Mouse (Mus musculus): ENCODE measurements at regions not wholly inside any gene's neighbourhood (a gene's known extent, or its start where the extent isn't known, plus 50 kb on each side); places are given as distances from the start of the nearest gene placed in this dataset.

DNA sequence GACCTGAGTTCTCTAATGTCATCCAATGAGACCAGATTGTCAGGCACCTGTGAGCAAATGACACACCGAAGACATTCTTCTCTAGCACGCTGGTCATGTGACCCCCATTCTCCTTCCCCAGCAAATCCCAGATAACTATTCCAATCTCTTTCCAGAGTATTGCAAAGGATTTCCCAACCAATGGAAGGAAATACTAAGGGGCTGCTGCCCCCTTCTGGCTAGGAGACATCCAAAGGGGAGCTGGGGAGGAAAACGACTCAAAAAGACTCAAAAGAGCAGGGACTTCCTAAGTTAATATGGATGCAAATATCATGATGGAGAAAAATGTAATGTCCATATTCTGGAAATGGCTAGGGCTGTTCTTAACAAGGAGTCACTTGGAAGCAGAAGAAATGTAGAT is 129.5 kb downstream of the Kcna5 start:
- Histone ChIP-seq H3K27ac (ENCODE audit: low read length) (no peak overlapping the region), H3K27me3 (ENCODE audit: control insufficient read depth, insufficient read depth, low read length) (no peaks in the 10 kb centered on the region), H3K4me3 (ENCODE audit: low read length) (no peak overlapping the region), H3K4me2 (ENCODE audit: low read depth, low read length) (no peak overlapping the region), H3K36me3 (ENCODE audit: control insufficient read depth, insufficient read depth) (no peaks in the 10 kb centered on the region), H3K4me1 (ENCODE audit: control insufficient read depth, insufficient read depth, low read length) (peaks cover 12% of the 10 kb centered on the region), H3K9me3 (replicated peaks; ENCODE audit: control insufficient read depth, low read length) (no peaks in the 10 kb centered on the region), H3K9ac (ENCODE audit: low read length) (no peak overlapping the region)
- ATAC-seq (replicated peaks; ENCODE audit: extremely low read depth, insufficient read depth, low FRiP score): no peak
- 29% methylated on average over 3 of the region's 3 CpGs for WGBS

DNA sequence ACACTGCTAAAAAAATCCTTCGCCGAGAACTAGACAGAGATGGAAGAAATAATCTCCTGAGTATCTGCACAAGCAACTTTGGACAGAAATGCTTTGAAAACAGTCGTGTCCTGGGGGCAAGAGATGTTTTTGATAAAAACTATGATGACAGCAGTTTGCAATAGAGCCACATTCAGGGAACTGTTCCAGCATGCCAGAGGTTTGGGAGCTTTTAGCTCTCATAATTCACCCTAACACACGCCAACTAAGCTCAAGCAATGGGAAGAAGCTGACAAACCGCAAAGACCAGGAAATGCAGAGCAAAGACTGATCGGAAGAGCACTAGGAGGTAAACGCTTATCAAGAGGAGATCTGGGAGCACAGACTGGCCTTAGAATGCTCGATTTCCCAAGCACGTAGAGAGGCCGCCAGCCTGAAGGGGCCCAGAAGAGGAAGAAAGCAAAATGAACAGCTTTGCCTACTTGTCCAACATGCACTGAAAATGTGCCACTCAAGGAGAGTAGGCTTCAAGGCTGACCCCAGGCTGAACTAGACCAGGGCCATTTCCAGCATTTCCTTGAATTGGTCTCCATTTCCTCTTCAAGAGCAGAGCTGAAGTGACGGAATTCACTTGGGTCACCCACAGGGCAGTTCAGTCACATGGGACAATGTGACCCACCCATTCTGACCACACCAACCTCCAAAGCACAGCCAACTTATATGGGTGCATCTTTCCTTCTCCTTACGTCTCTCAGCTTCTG is 130.7 kb downstream of the Kcna5 start:
- Histone ChIP-seq H3K9me3 (replicated peaks; ENCODE audit: control insufficient read depth, low read length) (no peaks in the 10 kb centered on the region), H3K27me3 (ENCODE audit: control insufficient read depth, insufficient read depth, low read length) (no peaks in the 10 kb centered on the region), H3K36me3 (ENCODE audit: control insufficient read depth, insufficient read depth) (no peaks in the 10 kb centered on the region), H3K9ac (ENCODE audit: low read length) (no peak overlapping the region), H3K4me3 (ENCODE audit: low read length) (no peak overlapping the region), H3K4me2 (ENCODE audit: low read depth, low read length) (no peak overlapping the region), H3K27ac (ENCODE audit: low read length) (no peak overlapping the region), H3K4me1 (ENCODE audit: control insufficient read depth, insufficient read depth, low read length) (peaks cover 13% of the 10 kb centered on the region)
- 0 out of 2 replicates have a peak, but pooled peaks have one; percentile 14 for ATAC-seq (replicated peaks; ENCODE audit: extremely low read depth, insufficient read depth, low FRiP score)
- WGBS: 62% methylated on average over 12 of the region's 12 CpGs

DNA sequence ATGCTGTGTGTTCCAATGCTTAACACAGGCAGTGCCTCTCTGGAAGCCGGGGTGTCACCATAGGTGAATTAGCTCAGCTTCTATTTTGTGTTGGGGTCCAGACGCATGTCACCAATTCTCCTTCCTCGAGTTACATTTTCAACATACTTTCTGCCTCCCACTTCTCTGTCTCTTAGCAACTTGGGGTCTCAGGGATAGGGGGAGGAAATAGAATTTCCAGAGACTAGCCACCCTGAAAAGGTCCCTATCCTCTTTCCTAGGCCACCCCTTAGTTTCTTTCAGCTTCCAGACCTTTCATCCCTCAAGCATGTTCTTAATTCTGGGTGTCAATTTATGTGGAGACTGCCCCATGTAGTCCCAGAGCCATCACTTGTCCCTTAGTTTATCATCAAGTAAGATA is 135.6 kb downstream of the Kcna5 start:
- H3K27me3 ChIP-seq (ENCODE audit: control insufficient read depth, insufficient read depth, low read length): no peaks in the 10 kb centered on the region
- ATAC-seq (replicated peaks; ENCODE audit: extremely low read depth, insufficient read depth, low FRiP score): no peak
- H3K27ac ChIP-seq (ENCODE audit: low read length): no peak overlapping the region
- H3K4me2 ChIP-seq (ENCODE audit: low read depth, low read length): no peak overlapping the region
- no peak overlapping the region for H3K4me3 ChIP-seq (ENCODE audit: low read length)
- no peak overlapping the region for H3K9ac ChIP-seq (ENCODE audit: low read length)
- peaks cover 13% of the 10 kb centered on the region for H3K4me1 ChIP-seq (ENCODE audit: control insufficient read depth, insufficient read depth, low read length)
- WGBS: 75% methylated on average over 3 of the region's 3 CpGs
- H3K36me3 ChIP-seq (ENCODE audit: control insufficient read depth, insufficient read depth): no peaks in the 10 kb centered on the region
- no peaks in the 10 kb centered on the region for H3K9me3 ChIP-seq (replicated peaks; ENCODE audit: control insufficient read depth, low read length)

DNA sequence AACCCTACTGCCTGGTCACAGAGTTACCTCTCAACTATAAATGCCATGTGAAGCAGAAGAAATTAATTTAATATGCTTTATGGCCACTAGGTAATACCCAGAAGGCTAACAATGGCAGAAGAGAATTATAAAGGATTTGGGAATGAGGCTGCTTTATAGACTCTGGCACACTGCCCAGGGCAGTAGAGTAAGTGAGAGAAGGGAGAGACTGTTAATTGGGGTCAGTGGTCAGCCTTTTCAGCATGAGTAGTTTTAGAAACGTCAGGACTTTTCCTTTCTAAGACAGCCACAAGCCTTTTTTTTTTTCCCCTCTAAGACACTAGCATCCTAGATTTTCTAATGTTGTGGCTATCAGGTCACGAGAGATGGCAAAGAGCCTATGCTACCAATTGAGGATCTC is 136.6 kb downstream of the Kcna5 start:
- 58% methylated on average over 2 of the region's 2 CpGs for WGBS
- H3K36me3 ChIP-seq (ENCODE audit: control insufficient read depth, insufficient read depth): no peaks in the 10 kb centered on the region

DNA sequence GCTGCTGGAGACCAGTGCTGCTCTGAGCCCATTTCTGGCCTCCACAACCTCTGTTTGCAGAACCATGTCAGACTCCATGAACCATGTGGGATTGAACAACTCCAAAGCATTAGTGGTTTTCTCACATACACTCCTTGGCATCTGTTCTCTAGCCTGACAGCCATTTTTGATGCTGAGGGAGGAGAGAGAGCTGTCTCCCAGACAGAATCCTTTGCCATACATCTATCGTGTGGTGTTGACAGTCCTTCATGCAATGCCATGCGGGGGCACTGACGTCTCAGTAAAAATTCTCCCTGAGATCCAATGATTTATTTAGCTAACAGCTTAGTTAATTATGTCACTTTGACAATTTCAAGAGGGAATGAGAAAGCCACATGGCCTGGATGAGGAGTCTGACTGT is 140.2 kb downstream of the Kcna5 start:
- no peak for ATAC-seq (replicated peaks; ENCODE audit: extremely low read depth, insufficient read depth, low FRiP score)

More for the DNA sequence above, 136.6 kb downstream of the Kcna5 start:
- no peak overlapping the region for H3K27ac ChIP-seq (ENCODE audit: low read length)
- H3K27me3 ChIP-seq (ENCODE audit: control insufficient read depth, insufficient read depth, low read length): no peaks in the 10 kb centered on the region
- ATAC-seq (replicated peaks; ENCODE audit: extremely low read depth, insufficient read depth, low FRiP score): no peak
- no peak overlapping the region for H3K4me3 ChIP-seq (ENCODE audit: low read length)
- H3K9ac ChIP-seq (ENCODE audit: low read length): no peak overlapping the region
- H3K4me1 ChIP-seq (ENCODE audit: control insufficient read depth, insufficient read depth, low read length): peaks cover 11% of the 10 kb centered on the region
- H3K9me3 ChIP-seq (replicated peaks; ENCODE audit: control insufficient read depth, low read length): no peaks in the 10 kb centered on the region
- no peak overlapping the region for H3K4me2 ChIP-seq (ENCODE audit: low read depth, low read length)

DNA sequence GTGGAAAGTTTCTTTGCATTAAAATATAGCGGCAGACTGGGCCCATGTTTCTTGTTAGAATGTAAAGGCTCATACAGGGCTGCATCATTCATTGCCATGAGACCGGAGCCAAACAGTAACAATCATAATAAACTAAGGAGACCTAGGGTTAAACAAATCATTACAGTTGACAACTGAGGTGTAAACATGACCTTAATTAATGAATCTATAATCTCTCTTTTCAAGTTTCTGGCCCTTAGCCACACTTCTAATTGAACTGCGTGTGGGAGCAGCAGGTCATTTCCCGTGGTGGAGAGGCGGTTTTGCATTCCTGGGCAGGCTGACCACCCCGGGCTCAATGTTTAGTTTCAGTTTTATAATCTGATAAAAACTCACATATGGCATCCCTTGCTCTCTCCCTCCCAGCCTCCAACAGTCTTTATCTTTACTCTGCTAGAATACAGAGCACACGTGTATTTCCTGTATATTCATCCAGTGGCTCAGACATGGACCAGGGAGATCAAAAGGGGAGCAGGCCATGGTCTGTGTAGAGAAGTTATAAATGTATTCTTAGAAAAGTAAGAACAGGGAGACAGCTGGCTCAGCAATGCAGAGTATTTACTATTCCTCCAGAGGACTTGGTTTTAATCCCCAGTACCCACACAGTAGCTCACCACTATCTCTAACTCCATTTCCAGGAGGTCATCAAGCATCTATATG is 141.0 kb downstream of the Kcna5 start:
- 43% methylated on average over 7 of the region's 7 CpGs for WGBS

More for the DNA sequence above, 140.2 kb downstream of the Kcna5 start:
- H3K4me1 ChIP-seq (ENCODE audit: control insufficient read depth, insufficient read depth, low read length): no peaks in the 10 kb centered on the region
- WGBS: 77% methylated on average over 3 of the region's 3 CpGs
- no peak overlapping the region for H3K27ac ChIP-seq (ENCODE audit: low read length)
- H3K9me3 ChIP-seq (replicated peaks; ENCODE audit: control insufficient read depth, low read length): peaks cover 2% of the 10 kb centered on the region; the same call in 1 of the 2 replicates
- no peak overlapping the region for H3K4me3 ChIP-seq (ENCODE audit: low read length)
- no peaks in the 10 kb centered on the region for H3K27me3 ChIP-seq (ENCODE audit: control insufficient read depth, insufficient read depth, low read length)
- H3K36me3 ChIP-seq (ENCODE audit: control insufficient read depth, insufficient read depth): no peaks in the 10 kb centered on the region
- no peak overlapping the region for H3K9ac ChIP-seq (ENCODE audit: low read length)
- H3K4me2 ChIP-seq (ENCODE audit: low read depth, low read length): no peak overlapping the region

DNA sequence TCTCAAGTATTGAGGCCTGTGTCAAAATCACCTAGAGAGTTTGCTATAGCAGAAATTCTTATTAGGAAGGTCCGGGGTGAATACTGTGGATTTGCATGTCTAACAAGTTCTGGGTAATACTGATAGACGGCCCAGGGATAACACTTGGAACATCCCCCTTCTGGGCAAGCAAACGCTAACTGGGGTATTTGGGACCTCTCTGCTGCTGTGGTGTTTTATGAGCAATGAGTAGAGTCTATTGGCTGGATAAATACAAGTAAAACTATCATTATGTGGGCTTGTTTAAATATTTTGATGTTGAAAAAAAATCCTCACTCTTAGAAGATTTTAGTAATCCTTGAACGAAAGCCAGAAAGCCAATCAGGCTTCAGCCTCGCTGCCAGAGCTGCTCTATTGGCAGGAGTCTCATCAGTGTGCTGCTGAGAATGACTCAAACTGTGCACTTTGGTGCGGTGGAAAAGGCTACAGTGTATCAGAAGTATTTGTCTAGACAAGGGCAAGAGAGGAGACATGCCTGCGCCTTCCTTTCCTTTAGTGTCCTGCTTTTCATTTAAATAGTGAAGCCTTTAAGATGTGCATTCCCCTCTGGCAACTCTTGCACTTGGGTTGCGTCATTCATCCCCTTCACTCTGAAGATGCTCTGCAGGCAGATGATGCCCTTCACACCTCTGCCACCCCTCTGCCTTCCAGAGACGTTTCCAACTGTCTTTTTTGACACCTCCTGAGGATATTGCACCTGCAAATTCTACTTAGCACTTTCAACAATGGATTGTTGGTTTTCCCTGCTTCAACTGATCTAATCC is 150.8 kb downstream of the Kcna5 start:
- Histone ChIP-seq H3K4me1 (ENCODE audit: control insufficient read depth, insufficient read depth, low read length) (no peaks in the 10 kb centered on the region), H3K9me3 (replicated peaks; ENCODE audit: control insufficient read depth, low read length) (no peaks in the 10 kb centered on the region), H3K27me3 (ENCODE audit: control insufficient read depth, insufficient read depth, low read length) (no peaks in the 10 kb centered on the region), H3K36me3 (ENCODE audit: control insufficient read depth, insufficient read depth) (no peaks in the 10 kb centered on the region), H3K27ac (ENCODE audit: low read length) (no peak overlapping the region), H3K4me2 (ENCODE audit: low read depth, low read length) (no peak overlapping the region), H3K4me3 (ENCODE audit: low read length) (no peak overlapping the region), H3K9ac (ENCODE audit: low read length) (no peak overlapping the region)
- 42% methylated on average over 9 of the region's 9 CpGs for WGBS
- no peak for ATAC-seq (replicated peaks; ENCODE audit: extremely low read depth, insufficient read depth, low FRiP score)

More for the DNA sequence above, 141.0 kb downstream of the Kcna5 start:
- Histone ChIP-seq H3K27me3 (ENCODE audit: control insufficient read depth, insufficient read depth, low read length) (no peaks in the 10 kb centered on the region), H3K9ac (ENCODE audit: low read length) (no peak overlapping the region), H3K27ac (ENCODE audit: low read length) (no peak overlapping the region), H3K9me3 (replicated peaks; ENCODE audit: control insufficient read depth, low read length) (peaks cover 2% of the 10 kb centered on the region; the same call in 1 of the 2 replicates), H3K4me2 (ENCODE audit: low read depth, low read length) (no peak overlapping the region), H3K4me1 (ENCODE audit: control insufficient read depth, insufficient read depth, low read length) (no peaks in the 10 kb centered on the region), H3K36me3 (ENCODE audit: control insufficient read depth, insufficient read depth) (no peaks in the 10 kb centered on the region), H3K4me3 (ENCODE audit: low read length) (no peak overlapping the region)
- no peak for ATAC-seq (replicated peaks; ENCODE audit: extremely low read depth, insufficient read depth, low FRiP score)

DNA sequence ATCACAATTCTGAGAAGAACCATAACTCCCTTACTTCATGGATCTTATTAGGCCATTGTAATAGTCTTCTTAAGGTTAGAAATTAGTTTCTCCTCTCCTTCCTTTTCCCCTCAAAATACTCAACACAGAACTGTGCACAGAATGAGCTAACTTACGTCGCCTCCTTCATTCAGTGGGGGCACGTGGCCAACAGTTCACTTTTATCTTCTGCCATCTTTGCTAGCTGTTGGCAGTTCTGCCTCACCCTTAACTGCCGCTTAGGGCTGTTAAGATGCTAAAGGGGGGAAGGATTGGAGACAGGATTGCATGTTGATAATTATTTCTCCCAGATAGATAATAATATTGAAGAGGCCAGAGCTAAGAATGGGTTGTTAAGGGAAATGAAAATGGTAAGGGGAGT is 158.0 kb downstream of the Kcna5 start:
- Histone ChIP-seq H3K36me3 (ENCODE audit: control insufficient read depth, insufficient read depth) (no peaks in the 10 kb centered on the region), H3K9ac (ENCODE audit: low read length) (no peak overlapping the region), H3K4me1 (ENCODE audit: control insufficient read depth, insufficient read depth, low read length) (no peaks in the 10 kb centered on the region), H3K9me3 (replicated peaks; ENCODE audit: control insufficient read depth, low read length) (no peaks in the 10 kb centered on the region), H3K4me2 (ENCODE audit: low read depth, low read length) (no peak overlapping the region), H3K27me3 (ENCODE audit: control insufficient read depth, insufficient read depth, low read length) (no peaks in the 10 kb centered on the region), H3K4me3 (ENCODE audit: low read length) (no peak overlapping the region), H3K27ac (ENCODE audit: low read length) (no peak overlapping the region)
- ATAC-seq (replicated peaks; ENCODE audit: extremely low read depth, insufficient read depth, low FRiP score): no peak
- WGBS: 61% methylated on average over 4 of the region's 4 CpGs

Measured in heart, embryonic 16.5 days (tissue).